Mouse (Mus musculus): ENCODE data around the gene Bach2. TPM values are rescaled to one million over a fixed set of nuclear protein-coding genes. Genes with fewer than 3 reads are reported as not detected.
A peak's percentile ranks its signal among the peaks of the same experiment; 100 is the strongest.

Bach2 gene
- total and polyA plus RNA-seq, 2 experiments from 2014 or later = 2.1 to 2.4 TPM

DNA sequence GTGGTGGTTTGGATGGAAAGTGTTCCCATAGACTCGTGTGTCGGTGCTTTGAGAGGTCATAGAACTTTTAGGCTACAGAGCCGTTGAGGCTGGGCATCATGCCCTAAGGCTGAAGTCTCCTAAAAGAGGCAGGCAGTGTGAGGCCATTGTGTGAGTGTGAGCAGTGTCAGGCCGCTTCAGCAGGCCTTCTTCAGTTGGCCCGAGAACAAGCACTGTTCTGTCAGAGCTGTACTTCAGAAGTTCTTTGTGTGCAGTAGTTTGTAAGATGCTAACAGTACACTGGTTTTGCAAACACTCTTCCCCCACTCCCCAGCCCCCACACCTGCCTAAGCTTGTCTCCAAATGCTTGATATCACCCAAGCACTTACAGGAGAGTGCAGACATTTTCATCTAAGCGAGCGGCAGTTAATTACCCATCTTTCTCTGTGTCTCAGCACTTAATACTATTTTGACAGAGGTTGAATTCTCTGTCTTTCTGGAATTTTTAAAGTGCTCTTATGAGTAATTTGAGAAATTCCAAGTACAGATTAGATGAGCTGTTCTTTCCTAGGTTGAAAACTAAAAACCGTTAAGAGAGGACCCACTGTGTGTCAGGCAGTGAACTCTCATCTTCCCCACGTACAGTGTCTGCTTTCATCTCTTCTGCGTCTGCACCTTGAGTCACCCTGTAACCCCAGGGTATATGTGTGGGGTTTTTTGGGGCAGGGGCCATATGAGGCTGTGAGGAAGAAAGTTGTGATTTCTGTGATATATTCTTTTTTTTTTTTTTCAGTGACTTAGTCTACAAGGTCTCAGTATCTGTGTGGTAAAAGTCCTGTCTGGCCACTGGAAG is 136.4 kb downstream of the Bach2 start:
- peaks cover 25% of the 10 kb centered on the region for H3K4me1 ChIP-seq (ENCODE audit: control insufficient read depth, insufficient read depth)
- ATAC-seq (ENCODE audit: insufficient read depth, low read depth) = no peak
- no peak overlapping the region for H3K4me2 ChIP-seq (ENCODE audit: low read depth, low read length)
- H3K4me3 ChIP-seq (ENCODE audit: low read depth, low read length) = no peak overlapping the region
- TF ChIP-seq EP300 (IDR thresholded peaks at IDR 0.05; ENCODE audit: low read depth) (no peak), CTCF (IDR thresholded peaks at IDR 0.05; ENCODE audit: low read depth) (no peak)
- H3K27me3 ChIP-seq (ENCODE audit: control insufficient read depth, insufficient read depth, low read length) = no peaks in the 10 kb centered on the region
- DNase-seq (ENCODE audit: low spot score) = no peak
- no peaks in the 10 kb centered on the region for H3K36me3 ChIP-seq (replicated peaks; ENCODE audit: control insufficient read depth, insufficient read depth, low read length)
- no peaks in the 10 kb centered on the region for H3K9me3 ChIP-seq (replicated peaks; ENCODE audit: control insufficient read depth, low read length)
- H3K9ac ChIP-seq (replicated peaks; ENCODE audit: low read depth, low read length) = no peak overlapping the region
- H3K27ac ChIP-seq (ENCODE audit: low read depth) = no peak overlapping the region
- WGBS = 76% methylated on average over 10 of the region's 10 CpGs

DNA sequence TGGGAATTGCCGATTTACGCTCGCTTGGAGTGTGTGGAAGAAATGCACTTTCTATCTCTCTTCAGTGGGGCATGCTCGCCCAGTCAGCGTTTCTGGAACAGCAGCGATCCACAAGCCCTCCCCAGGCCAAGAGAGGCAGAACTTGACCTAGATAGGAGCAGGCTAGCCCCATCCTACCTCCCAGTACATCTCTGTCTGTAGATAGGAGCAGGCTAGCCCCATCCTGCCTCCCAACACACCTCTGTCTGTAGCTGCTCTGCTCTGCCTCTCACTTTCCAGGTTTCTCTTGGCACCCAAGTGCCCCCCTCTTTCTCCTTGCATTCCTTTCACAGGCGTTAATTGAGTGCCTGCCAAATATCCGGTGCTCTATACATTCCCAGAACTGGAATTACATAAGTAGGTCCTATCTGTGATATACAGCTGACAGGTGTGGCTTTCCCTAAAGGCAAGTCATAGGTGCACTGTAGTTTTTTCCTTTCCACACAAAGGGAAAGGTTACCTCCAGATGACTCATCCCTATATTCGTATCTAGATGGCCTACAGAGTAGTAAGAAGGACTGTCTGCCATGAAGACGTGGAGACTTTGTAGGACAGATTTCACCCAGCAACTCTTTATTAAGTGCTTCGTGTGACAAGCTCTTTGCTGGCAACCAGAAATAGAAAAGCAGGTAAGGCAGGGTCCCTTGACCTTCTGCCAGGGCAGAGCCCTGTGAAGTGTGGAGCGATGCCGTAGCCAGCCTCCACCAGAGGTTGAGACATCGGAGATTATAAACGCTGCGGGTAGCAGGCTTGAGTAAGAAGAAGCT is 137.3 kb downstream of the Bach2 start:
- H3K36me3 ChIP-seq (replicated peaks; ENCODE audit: control insufficient read depth, insufficient read depth, low read length) = no peaks in the 10 kb centered on the region
- H3K9ac ChIP-seq (replicated peaks; ENCODE audit: low read depth, low read length) = no peak overlapping the region
- DNase-seq (ENCODE audit: low spot score) (no peak), ATAC-seq (ENCODE audit: insufficient read depth, low read depth) (no peak)
- H3K9me3 ChIP-seq (replicated peaks; ENCODE audit: control insufficient read depth, low read length) = no peaks in the 10 kb centered on the region
- TF ChIP-seq CTCF (IDR thresholded peaks at IDR 0.05; ENCODE audit: low read depth) = no peak
- TF ChIP-seq EP300 (IDR thresholded peaks at IDR 0.05; ENCODE audit: low read depth) = no peak
- H3K4me1 ChIP-seq (ENCODE audit: control insufficient read depth, insufficient read depth) = peaks cover 25% of the 10 kb centered on the region
- peak overlapping the region; percentile 16; the same call in 1 of the 2 replicates for H3K27ac ChIP-seq (ENCODE audit: low read depth)
- WGBS = 45% methylated on average over 16 of the region's 16 CpGs
- no peak overlapping the region for H3K4me2 ChIP-seq (ENCODE audit: low read depth, low read length)
- H3K4me3 ChIP-seq (ENCODE audit: low read depth, low read length) = no peak overlapping the region
- H3K27me3 ChIP-seq (ENCODE audit: control insufficient read depth, insufficient read depth, low read length) = no peaks in the 10 kb centered on the region

DNA sequence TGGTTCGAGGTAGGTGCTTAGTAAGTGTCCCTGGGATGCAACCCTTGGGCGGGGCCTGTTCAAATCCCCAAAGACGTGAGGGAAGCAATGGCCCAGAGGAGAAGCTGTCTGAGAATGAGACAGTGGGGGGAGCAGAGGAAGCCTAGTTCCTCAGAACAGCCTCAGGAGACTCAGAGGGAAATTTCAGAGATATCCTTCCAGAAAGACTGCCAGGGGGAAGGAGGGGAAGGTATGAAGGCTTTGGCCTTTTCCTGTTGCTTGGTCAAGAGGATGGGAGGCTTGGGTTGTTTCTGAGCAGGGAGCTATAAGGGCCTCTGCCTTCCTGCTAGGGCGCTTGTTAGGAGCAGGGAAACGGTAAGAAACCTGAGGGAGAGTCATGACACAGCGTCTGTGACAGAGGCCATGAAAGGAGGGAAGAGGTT is 137.9 kb downstream of the Bach2 start:
- Histone ChIP-seq H3K4me2 (ENCODE audit: low read depth, low read length) (no peak overlapping the region), H3K4me1 (ENCODE audit: control insufficient read depth, insufficient read depth) (peaks cover 25% of the 10 kb centered on the region), H3K9ac (replicated peaks; ENCODE audit: low read depth, low read length) (no peak overlapping the region), H3K27me3 (ENCODE audit: control insufficient read depth, insufficient read depth, low read length) (no peaks in the 10 kb centered on the region), H3K27ac (ENCODE audit: low read depth) (peak overlapping the region; percentile 16; the same call in 1 of the 2 replicates), H3K9me3 (replicated peaks; ENCODE audit: control insufficient read depth, low read length) (no peaks in the 10 kb centered on the region), H3K4me3 (ENCODE audit: low read depth, low read length) (no peak overlapping the region), H3K36me3 (replicated peaks; ENCODE audit: control insufficient read depth, insufficient read depth, low read length) (no peaks in the 10 kb centered on the region)
- ATAC-seq (ENCODE audit: insufficient read depth, low read depth) (no peak), DNase-seq (ENCODE audit: low spot score) (no peak)
- TF ChIP-seq CTCF (IDR thresholded peaks at IDR 0.05; ENCODE audit: low read depth) (no peak), EP300 (IDR thresholded peaks at IDR 0.05; ENCODE audit: low read depth) (no peak)
- WGBS = 48% methylated on average over 6 of the region's 6 CpGs

DNA sequence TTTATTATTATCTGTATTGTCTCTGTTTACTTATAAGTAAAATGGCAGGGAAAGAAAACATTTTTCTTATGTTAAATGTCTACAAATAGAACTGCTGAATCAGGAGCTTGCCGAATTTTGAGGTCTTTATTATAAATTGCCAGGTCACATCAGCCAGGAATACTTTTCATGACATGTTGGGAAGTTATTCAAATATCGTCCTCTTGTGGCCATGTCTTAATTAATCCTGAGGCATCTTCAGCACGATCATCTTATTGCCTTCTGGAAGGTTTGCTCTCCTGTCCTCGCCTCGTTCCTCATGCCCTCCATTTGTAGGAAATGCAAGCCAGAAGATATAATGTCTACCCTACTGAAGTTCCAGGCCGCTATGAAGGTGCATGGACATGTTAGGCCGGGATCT is 140.5 kb downstream of the Bach2 start:
- Histone ChIP-seq H3K27ac (ENCODE audit: low read depth) (no peak overlapping the region), H3K27me3 (ENCODE audit: control insufficient read depth, insufficient read depth, low read length) (no peaks in the 10 kb centered on the region), H3K9me3 (replicated peaks; ENCODE audit: control insufficient read depth, low read length) (no peaks in the 10 kb centered on the region), H3K9ac (replicated peaks; ENCODE audit: low read depth, low read length) (no peak overlapping the region), H3K36me3 (replicated peaks; ENCODE audit: control insufficient read depth, insufficient read depth, low read length) (no peaks in the 10 kb centered on the region), H3K4me2 (ENCODE audit: low read depth, low read length) (no peak overlapping the region), H3K4me3 (ENCODE audit: low read depth, low read length) (no peak overlapping the region), H3K4me1 (ENCODE audit: control insufficient read depth, insufficient read depth) (peaks cover 15% of the 10 kb centered on the region)
- no peak for DNase-seq (ENCODE audit: low spot score)
- TF ChIP-seq CTCF (IDR thresholded peaks at IDR 0.05; ENCODE audit: low read depth) = peak; percentile 37
- TF ChIP-seq EP300 (IDR thresholded peaks at IDR 0.05; ENCODE audit: low read depth) = no peak
- 81% methylated on average over 7 of the region's 7 CpGs for WGBS
- ATAC-seq (ENCODE audit: insufficient read depth, low read depth) = no peak

DNA sequence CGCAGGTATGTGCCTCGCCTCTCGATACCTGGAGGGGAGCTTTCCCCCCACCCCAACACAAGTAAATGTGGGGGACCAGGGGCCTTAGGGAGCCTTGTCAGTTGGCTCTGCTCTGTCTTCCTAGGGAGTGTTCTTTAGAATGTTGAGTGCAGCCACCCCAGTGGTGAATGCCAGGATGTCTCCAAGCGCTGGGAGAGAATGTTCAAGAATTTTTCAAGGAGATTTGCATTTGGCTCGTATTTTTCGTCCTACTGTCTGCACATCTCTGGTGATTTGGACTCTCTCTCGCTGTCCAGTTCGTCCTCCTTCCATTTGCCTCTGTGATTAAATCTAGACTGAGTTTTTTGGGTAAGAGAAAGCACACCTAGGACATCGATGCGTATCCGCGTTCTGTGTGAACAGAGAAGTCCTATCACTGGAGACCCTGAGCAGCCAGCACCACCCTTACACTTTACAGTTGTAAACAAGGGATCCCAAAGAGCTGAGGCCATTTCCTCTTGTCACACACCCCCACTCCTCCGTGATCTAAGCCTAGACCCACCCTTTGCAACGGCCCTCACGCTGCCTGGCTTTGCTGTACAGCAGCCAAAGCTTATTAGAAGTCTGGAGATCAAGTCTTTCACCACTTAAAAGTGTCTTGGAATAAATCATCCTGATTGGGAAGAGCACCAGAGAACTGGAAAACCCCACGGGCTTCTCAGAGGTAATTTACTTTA is 143.2 kb downstream of the Bach2 start:
- Histone ChIP-seq H3K9me3 (replicated peaks; ENCODE audit: control insufficient read depth, low read length) (no peaks in the 10 kb centered on the region), H3K4me1 (ENCODE audit: control insufficient read depth, insufficient read depth) (peaks cover 10% of the 10 kb centered on the region), H3K4me2 (ENCODE audit: low read depth, low read length) (no peak overlapping the region), H3K4me3 (ENCODE audit: low read depth, low read length) (no peak overlapping the region), H3K36me3 (replicated peaks; ENCODE audit: control insufficient read depth, insufficient read depth, low read length) (no peaks in the 10 kb centered on the region), H3K9ac (replicated peaks; ENCODE audit: low read depth, low read length) (no peak overlapping the region), H3K27ac (ENCODE audit: low read depth) (no peak overlapping the region), H3K27me3 (ENCODE audit: control insufficient read depth, insufficient read depth, low read length) (no peaks in the 10 kb centered on the region)
- no peak for TF ChIP-seq EP300 (IDR thresholded peaks at IDR 0.05; ENCODE audit: low read depth)
- TF ChIP-seq CTCF (IDR thresholded peaks at IDR 0.05; ENCODE audit: low read depth) = no peak
- ATAC-seq (ENCODE audit: insufficient read depth, low read depth) = no peak
- 73% methylated on average over 16 of the region's 16 CpGs for WGBS
- no peak for DNase-seq (ENCODE audit: low spot score)

Measured in heart, postnatal 0 days (tissue).